Mouse (Mus musculus) urinary bladder, adult 18-20 months (tissue): ENCODE results near the gene Abhd17c.

Experiments used
- DNase-seq, 2 experiments: peaks; one replicate each; pipeline ENCODE4 v3.0.0; 2022; ENCODE audit warnings: low spot score in 2 of 2, mixed read lengths in 2 of 2

The Abhd17c gene

DNA sequence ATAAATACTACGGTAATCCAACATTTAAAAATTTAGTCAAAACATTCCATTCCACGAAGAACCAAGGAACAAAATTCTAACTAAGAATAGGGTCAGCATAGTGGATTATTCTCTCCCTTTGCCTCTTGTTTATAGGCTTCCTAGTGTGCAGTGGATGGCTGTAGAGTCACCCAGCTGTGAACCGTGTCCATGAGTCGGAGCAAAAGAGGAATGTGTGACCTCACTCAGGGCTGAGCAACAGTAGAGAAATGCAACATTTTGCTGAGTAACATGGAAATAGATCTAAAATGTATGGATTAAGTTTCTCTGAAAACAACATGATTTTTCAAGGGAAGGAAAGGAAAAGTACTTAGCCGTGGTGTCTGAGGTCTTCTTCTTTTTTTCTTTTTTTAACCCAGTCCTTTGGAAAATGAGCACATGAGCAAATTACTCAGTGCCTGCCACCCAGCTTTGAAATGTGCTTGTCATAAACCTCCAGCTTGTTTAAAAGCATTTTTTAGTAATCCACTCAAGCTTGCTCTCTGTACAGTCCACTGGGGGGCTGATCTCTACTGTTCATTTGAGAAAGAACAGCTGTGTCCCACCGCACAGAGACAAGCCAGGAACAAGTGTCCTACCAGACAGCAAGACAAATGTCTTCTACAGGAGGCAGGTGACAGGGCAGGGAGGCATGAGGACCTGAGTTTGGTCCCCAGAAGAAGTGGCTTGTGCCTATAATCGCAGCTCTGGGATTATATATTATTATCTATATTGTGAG is 74.3 kb downstream of the Abhd17c start:
- DNase-seq: no peak

DNA sequence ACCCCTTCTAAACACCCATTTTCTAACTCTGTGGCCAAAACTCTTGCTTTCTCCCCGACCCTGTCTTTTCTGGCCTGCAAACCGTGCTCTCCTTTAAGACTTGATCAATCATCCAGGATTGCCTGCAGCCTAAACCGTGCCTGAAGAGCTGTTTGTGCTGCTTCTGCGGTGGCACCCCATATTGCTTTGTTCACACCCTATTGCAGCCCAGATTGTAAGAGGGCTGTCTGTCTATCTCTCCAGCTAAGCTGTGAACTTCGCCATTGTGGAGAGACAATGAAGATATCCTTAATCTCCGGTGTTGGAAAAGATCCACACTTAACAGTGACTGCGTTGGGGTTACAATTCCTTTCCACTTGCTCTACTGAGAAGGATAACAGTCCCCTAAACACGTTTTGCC is 77.4 kb downstream of the Abhd17c start:
- no peak for DNase-seq

DNA sequence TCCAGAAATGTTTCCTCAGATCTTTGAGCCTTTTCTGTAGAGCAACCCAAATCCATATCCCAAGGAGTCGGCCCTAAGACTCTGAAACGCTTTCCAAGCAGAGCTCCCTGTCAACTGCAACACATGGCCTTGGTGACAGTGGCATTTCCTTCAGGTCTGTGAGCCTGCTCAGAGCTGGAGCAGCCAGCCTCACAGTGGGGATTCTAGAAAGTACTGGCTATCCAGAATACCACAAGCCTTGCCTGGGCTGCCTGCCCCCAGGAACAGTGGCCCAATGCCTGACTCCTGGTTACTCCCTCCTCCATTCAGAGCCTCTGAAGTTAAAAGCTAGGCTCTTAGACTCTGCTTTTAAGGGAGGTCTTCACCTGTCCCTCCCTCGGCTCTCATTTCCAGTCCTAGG is 77.8 kb downstream of the Abhd17c start:
- DNase-seq: no peak

DNA sequence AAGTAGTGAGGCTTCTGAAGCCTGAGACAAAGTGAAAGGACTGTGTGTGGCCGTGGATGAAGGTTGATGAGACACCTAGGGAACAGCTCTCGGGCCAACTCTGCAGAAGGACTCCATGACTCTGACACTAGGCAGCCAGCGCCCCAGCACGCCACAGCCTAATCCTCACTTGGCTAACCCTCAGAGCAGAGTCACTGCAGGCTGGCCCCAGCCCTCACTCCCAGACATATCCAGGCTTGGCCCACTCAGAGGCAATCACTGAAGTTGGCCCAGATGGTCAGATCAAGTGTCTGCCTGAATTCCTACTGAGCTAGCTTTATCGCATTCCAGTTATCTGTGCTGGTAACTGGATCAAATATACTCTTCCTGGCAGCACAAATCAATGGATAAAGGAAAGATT is 82.8 kb downstream of the Abhd17c start:
- DNase-seq: no peak

DNA sequence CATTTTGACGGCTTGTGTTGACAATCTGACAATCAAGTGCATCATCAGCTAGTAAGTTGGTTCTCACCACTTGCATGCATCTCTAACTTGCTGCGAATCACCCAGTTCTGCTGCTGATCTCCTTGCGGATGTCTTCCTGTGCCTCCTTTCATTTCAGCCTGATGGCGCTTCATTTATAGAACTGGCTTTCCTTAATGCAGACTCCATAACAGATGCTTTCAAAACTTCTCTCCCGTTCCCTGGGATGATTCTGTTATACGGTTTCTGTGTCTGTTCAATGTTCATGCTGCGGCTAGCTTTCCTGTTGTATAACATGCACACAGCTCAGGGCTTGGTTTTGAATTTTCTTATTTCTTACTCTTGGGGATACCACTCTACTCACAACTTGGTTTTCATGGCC is 91.9 kb downstream of the Abhd17c start:
- DNase-seq: no peak
